Mouse (Mus musculus) gastrocnemius, postnatal 14 days (tissue): ENCODE data around the gene Gas6. TPM values are rescaled to one million over a fixed set of nuclear protein-coding genes. Genes with fewer than 3 reads are reported as not detected.

Experiments used
- DNase-seq: peaks from one replicate; pipeline ENCODE4 v3.0.0; 2021; ENCODE audit warnings: mixed read lengths
- intact Hi-C: fragments of 180-260 bp; cut with DNase I; formaldehyde crosslinking; loops from one replicate; pipeline ENCODE4 v1.15.1; 2025; ENCODE audit warnings: low total_unique reads
- total RNA-seq, 2 experiments: library from RNA; stranded (reverse); gene quantifications; 2 replicates each; pipeline ENCODE4 v1.2.3; 2021

Gene Gas6
- total RNA-seq, 2 experiments from 2014 or later = 59.2 to 72.3 TPM

- intact Hi-C loops = no loop called here
- no peak for DNase-seq
These were observed 17.7 kb upstream of the Gas6 start for GRCm38 (mm10) chr8:13512016-13512415.

GRCm38 (mm10) chr8:13507284-13507937 lies 13.1 kb upstream of the Gas6 start:
- intact Hi-C loops = no loop called here
- DNase-seq = no peak

GRCm38 (mm10) chr8:13506849-13507248 lies 12.6 kb upstream of the Gas6 start:
- peak; percentile 82 for DNase-seq
- intact Hi-C loops = no loop called here

- no peak for DNase-seq
- intact Hi-C loops = no loop called here
These were observed 10.8 kb upstream of the Gas6 start for GRCm38 (mm10) chr8:13504894-13505674.

GRCm38 (mm10) chr8:13503936-13504606 lies 9.8 kb upstream of the Gas6 start:
- peak; percentile 40 for DNase-seq

GRCm38 (mm10) chr8:13501221-13501620 lies 6.9 kb upstream of the Gas6 start:
- intact Hi-C loops = no loop called here
- DNase-seq = no peak

More at GRCm38 (mm10) chr8:13503936-13504606, 9.8 kb upstream of the Gas6 start:
- intact Hi-C loops = no loop called here

- peak; percentile 56 for DNase-seq
- intact Hi-C loops = no loop called here
These were observed 1.3 kb downstream of the Gas6 start for GRCm38 (mm10) chr8:13493011-13493410.

GRCm38 (mm10) chr8:13492198-13492995 lies 1.9 kb downstream of the Gas6 start:
- peak; percentile 62 for DNase-seq
- intact Hi-C loops = no loop called here

GRCm38 (mm10) chr8:13491491-13492010 lies 2.7 kb downstream of the Gas6 start:
- intact Hi-C loops = no loop called here
- no peak for DNase-seq

GRCm38 (mm10) chr8:13489986-13490910 lies 4.0 kb downstream of the Gas6 start:
- intact Hi-C loops = no loop called here
- no peak for DNase-seq

- DNase-seq = no peak
- intact Hi-C loops = no loop called here
These were observed 4.9 kb downstream of the Gas6 start for GRCm38 (mm10) chr8:13489351-13489750.

GRCm38 (mm10) chr8:13483191-13483590 lies 11.1 kb downstream of the Gas6 start:
- no peak for DNase-seq
- intact Hi-C loops = no loop called here

- DNase-seq = no peak
- intact Hi-C loops = no loop called here
These were observed 12.0 kb downstream of the Gas6 start for GRCm38 (mm10) chr8:13482101-13482801.

- intact Hi-C loops = no loop called here
- no peak for DNase-seq
These were observed 12.7 kb downstream of the Gas6 start for GRCm38 (mm10) chr8:13481596-13481995.

GRCm38 (mm10) chr8:13481089-13481554 lies 13.2 kb downstream of the Gas6 start:
- intact Hi-C loops = no loop called here
- peak; percentile 76 for DNase-seq

- intact Hi-C loops = no loop called here
- no peak for DNase-seq
These were observed 18.4 kb downstream of the Gas6 start for GRCm38 (mm10) chr8:13475892-13476291.

GRCm38 (mm10) chr8:13472284-13472683 lies 22.0 kb downstream of the Gas6 start:
- DNase-seq = peak; percentile 60
- intact Hi-C loops = no loop called here

GRCm38 (mm10) chr8:13471484-13471883 lies 22.8 kb downstream of the Gas6 start:
- intact Hi-C loops = no loop called here
- DNase-seq = no peak
